In genomic region chr9:77825380-77825961, GRCm38 (mm10) we compare ENCODE assay signal across 9 mouse cellular contexts.
DNase-seq lines count a peak whose midpoint lies in the region; ATAC-seq and TF ChIP-seq lines count a peak whose summit lies in the region.
"Had no signal": no experiment of that assay in that cellular context is flagged by ENCODE, and none has a peak within 500 bp of the region (broad histone marks: within the 10 kb centered on the region; RNA-seq: fewer than 3 reads in every experiment).

No protein-coding gene starts in this region.

- H3K4me2 ChIP-seq in intestine, postnatal 0 days (replicated peaks; ENCODE audit: low read depth), result no peak overlapping the region
- peak overlapping the region; percentile 11; the same call in 1 of the 2 replicates for H3K4me2 ChIP-seq in stomach, embryonic 15.5 days
- H3K4me2 ChIP-seq: hindbrain, embryonic 15.5 days had no signal

- H3K9ac ChIP-seq in intestine, postnatal 0 days (ENCODE audit: low read depth, low read length), result no peak overlapping the region
- H3K9ac ChIP-seq in stomach, embryonic 15.5 days, result no peak overlapping the region
- H3K9ac ChIP-seq: hindbrain, embryonic 15.5 days had no signal

- no peaks in the 10 kb centered on the region for H3K27me3 ChIP-seq in intestine, postnatal 0 days (replicated peaks; ENCODE audit: control insufficient read depth, insufficient read depth, low read length)
- H3K27me3 ChIP-seq in stomach, embryonic 15.5 days (replicated peaks), result no peaks in the 10 kb centered on the region
- H3K27me3 ChIP-seq: hindbrain, embryonic 15.5 days had no signal

- peak; percentile 61; the same call in 1 of the 2 replicates for ATAC-seq in intestine, postnatal 0 days
- ATAC-seq in stomach, embryonic 15.5 days (ENCODE audit: insufficient read depth, low FRiP score, low read depth), result peak; percentile 74; the same call in 1 of the 2 replicates

- DNase-seq in heart, adult 11 months, result peak; percentile 98
- no peak for DNase-seq in heart, postnatal 25 days (ENCODE audit: low spot score)
- DNase-seq in 416B (ENCODE audit: low read depth), result peak; percentile 55
- peak; percentile 68 for DNase-seq in embryo, embryonic 9.5 days (ENCODE audit: extremely low spot score)
- DNase-seq in right cerebral cortex, postnatal 4 days, result no peak
- DNase-seq in cerebellum, adult 8-10 months, result no peak

- intact Hi-C loops in heart, postnatal 25 days (cut with DNase I), result no loop called here

- no peak overlapping the region for H3K27ac ChIP-seq in intestine, postnatal 0 days (ENCODE audit: low read depth, low read length)
- H3K27ac ChIP-seq in stomach, embryonic 15.5 days, result peak overlapping the region; percentile 19; the same call in 1 of the 2 replicates
- H3K27ac ChIP-seq: hindbrain, embryonic 15.5 days had no signal

- H3K36me3 ChIP-seq in intestine, postnatal 0 days (ENCODE audit: control insufficient read depth, insufficient read depth), result no peaks in the 10 kb centered on the region
- H3K36me3 ChIP-seq in stomach, embryonic 15.5 days, result no peaks in the 10 kb centered on the region
- H3K36me3 ChIP-seq: hindbrain, embryonic 15.5 days had no signal

- H3K4me1 ChIP-seq in intestine, postnatal 0 days (replicated peaks; ENCODE audit: control insufficient read depth, insufficient read depth, low read length), result no peaks in the 10 kb centered on the region
- H3K4me1 ChIP-seq in stomach, embryonic 15.5 days, result peaks cover 5% of the 10 kb centered on the region; the same call in 1 of the 2 replicates

- no peak overlapping the region for H3K4me3 ChIP-seq in intestine, postnatal 0 days (ENCODE audit: low read depth, low read length)
- no peak overlapping the region for H3K4me3 ChIP-seq in stomach, embryonic 15.5 days (replicated peaks)
- H3K4me3 ChIP-seq: hindbrain, embryonic 15.5 days had no signal

- WGBS in intestine, postnatal 0 days, result 26% methylated on average over 7 of the region's 7 CpGs
- 12% methylated on average over 7 of the region's 7 CpGs for WGBS in stomach, embryonic 15.5 days

- H3K9me3 ChIP-seq in intestine, postnatal 0 days (ENCODE audit: control insufficient read depth), result no peaks in the 10 kb centered on the region
- no peaks in the 10 kb centered on the region for H3K9me3 ChIP-seq in stomach, embryonic 15.5 days
- H3K9me3 ChIP-seq: hindbrain, embryonic 15.5 days had no signal

- no peak for TF ChIP-seq CTCF in intestine, postnatal 0 days (IDR thresholded peaks at IDR 0.05; ENCODE audit: low read depth)

Comparison
In these comparisons a context has a peak if more than half of its experiments do, and no peak if none do; other contexts are left out.
1. DNase-seq: peak in heart, adult 11 months (single experiment), 416B (single experiment) and embryo, embryonic 9.5 days (single experiment); none in heart, postnatal 25 days (single experiment), right cerebral cortex, postnatal 4 days (single experiment) and cerebellum, adult 8-10 months (single experiment).